Mouse (Mus musculus) embryonic fibroblast, embryonic 13.5 days (primary cell): ENCODE results near the gene 4930426L09Rik. TPM values are rescaled to one million over a fixed set of nuclear protein-coding genes. Genes with fewer than 3 reads are reported as not detected.

ENCODE experiments used
- H3K27ac ChIP-seq: 2 replicates; pipeline ENCODE4 v1.5.1; 2012; ENCODE audit warnings: low read length, control low read depth, inconsistent platforms; ENCODE audit not compliant: insufficient read depth
- H3K4me1 ChIP-seq: 2 replicates; pipeline ENCODE4 v1.6.1; 2011; ENCODE audit warnings: low read length; ENCODE audit not compliant: control insufficient read depth, insufficient read depth
- H3K4me3 ChIP-seq: 2 replicates; pipeline ENCODE4 v1.5.1; 2011; ENCODE audit warnings: mild to moderate bottlenecking, control low read depth, low read length; ENCODE audit not compliant: insufficient read depth
- CTCF ChIP-seq: IDR thresholded peaks from 2 replicates; pipeline ENCODE4 v1.5.1; 2011; ENCODE audit warnings: mild to moderate bottlenecking, control low read depth, low read length, moderate library complexity, borderline replicate concordance; ENCODE audit not compliant: insufficient read depth
- POLR2A ChIP-seq: IDR thresholded peaks from 2 replicates; pipeline ENCODE4 v1.6.1; 2011; ENCODE audit warnings: low read depth, mild to moderate bottlenecking, control low read depth, low read length, moderate library complexity
- polyA plus RNA-seq: library from polyadenylated mRNA; stranded (reverse); fragments of >200 nt; gene quantifications from 2 replicates; pipeline ENCODE4 v1.2.4, GENCODE M21; 2011; ENCODE audit warnings: low read depth; ENCODE audit not compliant: missing spikeins, insufficient read length

The 4930426L09Rik gene
- polyA plus RNA-seq, 1 experiment, result 5.6 TPM

DNA sequence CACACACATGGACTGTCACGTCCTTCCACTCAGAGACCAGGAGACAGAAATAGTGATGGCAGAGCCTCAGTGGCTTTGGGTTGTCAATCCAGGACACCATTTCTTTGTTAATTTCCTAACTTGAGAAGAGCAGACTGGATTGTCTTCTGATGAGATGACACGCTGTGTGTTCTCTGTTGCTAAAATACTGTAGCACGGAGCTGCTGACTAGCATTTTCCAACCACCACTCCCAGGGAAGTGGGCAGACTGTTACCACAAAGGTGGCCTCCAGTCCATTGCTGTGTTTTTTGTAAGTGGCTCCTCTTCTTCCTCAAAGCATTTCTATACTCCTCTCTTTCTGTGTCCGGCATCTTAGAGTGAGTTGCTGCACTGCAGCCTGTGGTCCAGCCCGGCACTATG lies 39.6 kb upstream of the 4930426L09Rik start:
- Histone ChIP-seq H3K4me1 (peaks cover 2% of the 10 kb centered on the region; the same call in 1 of the 2 replicates), H3K27ac (no peak overlapping the region), H3K4me3 (no peak overlapping the region)
- TF ChIP-seq CTCF (no peak), POLR2A (no peak)

DNA sequence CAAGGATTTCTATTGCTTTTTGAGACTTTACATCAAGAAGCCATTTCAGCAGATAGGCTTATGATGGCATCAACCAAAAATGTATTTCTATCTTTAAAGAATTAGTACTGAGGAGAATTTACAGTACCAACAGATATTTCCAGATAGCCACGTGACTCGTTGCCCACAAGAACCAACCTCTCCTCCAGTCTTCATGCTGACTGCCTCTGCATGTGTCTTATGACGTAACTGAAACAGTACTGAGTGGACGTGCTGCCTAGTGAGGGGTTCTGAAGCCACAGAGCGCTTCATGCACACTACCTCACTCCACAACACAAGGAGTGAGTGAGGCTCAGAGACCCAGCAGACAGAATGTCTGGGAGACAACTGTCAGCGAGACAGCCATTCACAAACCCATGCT lies 39.1 kb upstream of the 4930426L09Rik start:
- Histone ChIP-seq H3K4me3 (no peak overlapping the region), H3K27ac (no peak overlapping the region), H3K4me1 (peaks cover 2% of the 10 kb centered on the region; the same call in 1 of the 2 replicates)
- TF ChIP-seq POLR2A (no peak), CTCF (no peak)

DNA sequence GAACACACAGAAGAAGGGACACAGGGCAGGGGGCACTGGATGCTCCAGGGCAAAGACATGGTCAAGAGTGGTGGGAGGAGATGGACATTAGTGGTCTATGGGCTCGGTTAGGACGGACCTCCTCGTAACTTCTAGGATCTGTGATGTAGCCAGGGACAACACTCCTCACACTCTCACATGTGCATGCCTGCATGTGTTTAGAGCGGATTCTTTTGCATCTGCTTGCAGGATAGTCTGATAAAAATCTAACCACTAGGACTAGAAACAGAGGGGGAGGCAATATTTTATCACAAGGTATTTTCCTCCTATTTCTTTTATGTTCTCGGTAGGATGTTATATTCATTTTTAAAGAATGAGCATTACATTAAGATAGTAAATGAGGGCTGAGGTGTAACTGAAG lies 38.6 kb upstream of the 4930426L09Rik start:
- Histone ChIP-seq H3K27ac (no peak overlapping the region), H3K4me1 (peaks cover 2% of the 10 kb centered on the region; the same call in 1 of the 2 replicates), H3K4me3 (no peak overlapping the region)
- TF ChIP-seq CTCF (no peak), POLR2A (no peak)

DNA sequence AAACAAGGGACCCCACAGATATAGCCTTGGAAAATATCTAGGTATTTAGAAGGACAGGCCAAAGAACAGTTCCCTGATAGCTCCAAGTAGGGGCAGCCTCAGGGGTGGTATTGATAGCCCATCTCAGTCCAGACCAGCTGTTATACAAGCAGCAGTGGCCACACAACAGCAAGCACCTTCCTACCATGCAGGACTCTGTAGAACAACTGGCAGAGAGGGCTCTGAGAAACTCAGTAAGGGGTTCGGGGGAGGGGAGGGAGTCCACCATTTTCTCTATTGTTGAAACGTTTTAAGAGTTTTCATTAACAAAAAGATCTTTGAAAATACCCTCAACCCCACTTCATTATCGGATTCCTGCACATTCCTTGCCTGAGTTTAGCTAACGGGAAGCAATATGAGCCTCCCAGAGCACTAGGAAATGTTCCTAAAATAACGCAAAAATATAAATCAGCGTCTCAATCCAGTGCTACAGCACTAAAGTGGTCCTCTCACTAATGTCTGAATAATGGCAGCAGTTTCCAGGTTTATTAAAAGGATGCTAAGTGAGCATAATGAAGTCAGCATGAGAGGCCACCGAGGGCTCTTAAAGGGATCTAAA lies 37.7 kb upstream of the 4930426L09Rik start:
- TF ChIP-seq POLR2A (no peak), CTCF (no peak)
- Histone ChIP-seq H3K4me1 (peaks cover 2% of the 10 kb centered on the region; the same call in 1 of the 2 replicates), H3K27ac (no peak overlapping the region), H3K4me3 (no peak overlapping the region)

DNA sequence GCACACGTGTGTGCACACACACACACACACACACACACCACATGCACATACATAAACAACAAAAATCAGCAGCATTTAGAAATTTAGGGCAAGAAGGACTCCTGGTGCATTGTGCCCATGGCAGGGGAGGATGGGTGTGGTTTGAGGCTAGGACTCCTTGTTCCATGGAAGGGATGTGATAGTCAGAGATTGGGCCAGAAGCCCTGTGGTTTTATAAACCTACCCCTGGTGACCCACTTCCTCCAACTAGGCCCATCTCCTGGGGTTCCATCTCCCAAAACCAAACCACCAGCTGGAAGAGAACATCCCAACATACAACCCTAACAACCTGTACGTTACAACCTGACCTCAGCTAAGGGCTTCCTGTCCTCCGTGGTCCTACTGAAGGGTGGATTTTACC lies 35.6 kb upstream of the 4930426L09Rik start:
- Histone ChIP-seq H3K4me1 (peaks cover 2% of the 10 kb centered on the region; the same call in 1 of the 2 replicates), H3K4me3 (no peak overlapping the region), H3K27ac (no peak overlapping the region)
- TF ChIP-seq POLR2A (no peak), CTCF (no peak)

DNA sequence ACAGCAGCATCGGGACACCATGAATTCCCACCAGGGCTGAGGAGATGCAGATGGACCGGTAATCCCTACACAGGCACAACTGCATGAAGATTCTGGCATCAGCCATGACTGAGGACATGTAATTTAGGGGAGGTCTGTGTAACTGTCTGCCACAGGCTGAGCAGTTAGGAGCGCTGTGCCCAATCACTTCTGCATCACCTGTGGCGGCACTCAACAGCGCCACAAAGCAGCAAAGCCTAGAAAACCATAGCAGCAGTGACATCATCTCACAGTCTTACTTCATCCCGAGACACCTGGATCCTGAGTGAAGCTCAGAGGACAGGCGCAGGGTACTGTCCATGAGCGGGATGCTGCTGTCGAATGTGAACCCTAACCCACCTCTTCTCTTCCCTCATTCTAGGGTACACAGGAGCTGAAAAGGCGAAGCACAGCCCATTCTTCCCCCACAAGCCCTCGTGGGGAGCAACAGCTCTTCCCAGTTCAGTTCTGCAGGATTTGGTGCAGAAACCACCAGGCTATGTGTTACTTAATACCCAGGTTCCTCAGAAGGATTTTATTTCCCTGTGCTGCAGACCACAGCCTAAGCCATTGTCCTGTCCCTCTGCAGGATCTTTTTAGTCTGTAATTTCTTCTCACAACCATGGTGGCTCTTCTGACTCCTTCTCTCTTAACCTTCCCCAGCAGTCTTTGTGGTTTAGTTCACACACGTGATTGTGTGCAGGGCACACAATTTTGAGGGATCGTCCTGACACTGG lies 34.7 kb upstream of the 4930426L09Rik start:
- TF ChIP-seq POLR2A (no peak), CTCF (no peak)
- H3K27ac ChIP-seq, result no peak overlapping the region
- peaks cover 2% of the 10 kb centered on the region; the same call in 1 of the 2 replicates for H3K4me1 ChIP-seq
- H3K4me3 ChIP-seq, result no peak overlapping the region

DNA sequence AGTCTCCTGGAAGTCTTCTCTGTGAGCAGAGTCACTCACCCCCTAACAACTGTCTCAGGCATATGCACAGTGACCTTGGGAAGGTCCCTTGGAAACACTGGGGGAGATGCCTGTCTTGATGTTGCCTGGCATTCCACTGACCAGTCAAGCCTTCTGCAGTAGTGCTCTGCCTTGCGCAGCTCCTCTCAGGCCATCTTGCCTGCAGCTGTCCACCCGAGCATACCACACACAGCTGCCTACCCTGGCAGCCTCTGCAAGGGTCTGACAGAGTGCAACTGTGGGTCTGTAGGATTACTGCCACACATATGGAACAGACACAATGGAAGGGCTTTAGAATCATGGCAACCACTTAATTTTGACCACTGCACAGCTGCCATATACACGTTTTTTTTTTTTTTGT lies 33.0 kb upstream of the 4930426L09Rik start:
- H3K27ac ChIP-seq, result no peak overlapping the region
- H3K4me1 ChIP-seq, result no peaks in the 10 kb centered on the region
- no peak overlapping the region for H3K4me3 ChIP-seq
- no peak for TF ChIP-seq CTCF
- no peak for TF ChIP-seq POLR2A

DNA sequence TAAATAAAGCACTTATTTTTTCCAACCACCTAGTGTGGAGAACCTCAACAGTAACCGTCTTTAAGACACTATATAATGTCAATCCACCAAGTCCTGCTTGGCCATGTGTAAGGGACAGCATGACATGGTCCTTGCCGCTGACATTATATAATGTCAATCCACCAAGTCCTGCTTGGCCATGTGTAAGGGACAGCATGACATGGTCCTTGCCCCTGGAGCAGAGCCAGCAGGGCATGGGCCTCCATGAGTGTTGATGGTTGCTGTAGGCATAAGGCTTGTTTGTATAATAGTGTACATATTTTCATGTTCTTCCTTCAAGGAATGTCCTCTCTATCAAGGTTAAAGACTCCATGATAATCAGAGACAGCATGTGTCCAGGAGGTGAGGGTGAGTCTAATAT lies 32.2 kb upstream of the 4930426L09Rik start:
- peaks cover 1% of the 10 kb centered on the region; the same call in 1 of the 2 replicates for H3K4me1 ChIP-seq
- no peak overlapping the region for H3K4me3 ChIP-seq
- no peak overlapping the region for H3K27ac ChIP-seq
- no peak for TF ChIP-seq POLR2A
- no peak for TF ChIP-seq CTCF

DNA sequence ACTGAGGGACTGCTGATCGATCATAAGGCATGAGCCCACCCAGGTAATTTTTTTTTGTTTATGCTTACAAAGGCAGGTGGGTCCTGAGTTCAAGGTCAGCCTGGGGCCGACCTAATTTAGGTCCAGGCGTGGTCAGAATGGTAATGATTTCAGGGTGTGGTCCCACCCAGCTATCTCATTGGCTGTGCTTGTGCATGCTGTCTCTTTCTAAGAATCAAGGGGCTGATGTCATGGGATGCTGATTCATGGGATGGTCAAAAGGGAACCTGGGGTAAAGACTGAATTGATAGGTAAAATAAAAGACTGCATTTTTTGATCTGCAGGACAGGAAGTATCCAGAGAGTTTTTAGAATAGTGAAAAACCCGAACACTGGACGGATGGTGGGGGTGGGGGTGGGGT lies 31.6 kb upstream of the 4930426L09Rik start:
- peaks cover 3% of the 10 kb centered on the region; the same call in 1 of the 2 replicates for H3K4me1 ChIP-seq
- TF ChIP-seq CTCF (no peak), POLR2A (no peak)
- no peak overlapping the region for H3K27ac ChIP-seq
- no peak overlapping the region for H3K4me3 ChIP-seq

DNA sequence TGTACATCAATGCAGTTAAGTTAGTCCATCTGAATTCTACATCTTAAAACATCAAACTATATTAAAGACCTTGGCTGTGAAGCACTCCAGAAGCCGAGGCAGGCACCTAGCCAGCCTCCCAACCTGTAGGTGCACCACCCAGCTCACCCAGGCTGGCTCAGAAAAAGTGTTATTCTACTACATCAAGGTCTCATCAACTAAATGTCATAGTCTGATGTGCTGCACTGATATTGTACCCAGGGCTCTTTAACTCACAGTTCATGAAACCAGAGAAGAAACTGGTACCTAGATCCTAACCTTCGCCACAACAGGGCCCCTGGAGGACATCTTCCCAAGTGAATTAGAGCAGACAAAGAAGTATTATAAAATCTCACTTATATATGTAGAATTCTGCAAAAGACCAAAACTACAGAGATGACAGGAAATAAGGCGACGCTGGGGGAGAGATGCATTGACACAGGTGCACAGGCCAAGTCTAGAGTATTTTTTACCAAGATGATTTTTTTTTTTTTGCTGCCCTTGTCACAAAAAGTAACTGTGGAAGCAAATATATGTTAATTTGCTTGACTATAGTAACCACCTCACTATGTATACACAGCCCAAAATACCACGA lies 30.6 kb upstream of the 4930426L09Rik start:
- Histone ChIP-seq H3K4me1 (peaks cover 3% of the 10 kb centered on the region; the same call in 1 of the 2 replicates), H3K27ac (no peak overlapping the region), H3K4me3 (no peak overlapping the region)
- TF ChIP-seq POLR2A (no peak), CTCF (no peak)
